Mouse (Mus musculus): ENCODE measurements around the gene AL732309.1.

DNA sequence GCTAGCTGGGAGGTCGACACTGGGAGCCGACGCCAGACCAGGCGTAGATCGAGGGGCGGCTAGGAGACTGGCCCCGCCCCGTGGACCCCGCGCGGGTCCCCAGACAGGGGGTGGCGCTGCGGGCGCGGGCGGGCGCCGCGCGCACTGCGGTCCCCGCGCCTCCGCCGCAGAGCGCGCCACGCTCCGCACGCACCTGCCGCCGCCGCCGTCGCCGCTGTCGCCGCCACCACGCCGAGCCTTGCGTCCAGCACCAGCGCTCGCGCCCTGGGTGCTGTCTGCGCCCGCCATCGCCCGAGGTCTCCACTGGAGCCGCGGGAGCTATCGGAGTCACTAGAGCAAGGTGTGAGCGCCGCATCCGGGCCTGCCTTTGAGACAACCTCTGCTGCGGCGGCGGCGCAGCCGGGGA lies 4.6 kb downstream of the AL732309.1 start, which contains the start of the genes Rnf208 and Cysrt1:
- TF ChIP-seq POLR2A (IDR thresholded peaks at IDR 0.05; ENCODE audit: borderline replicate concordance, extremely low read depth, low read depth, low read length) (no peak), CTCF (IDR thresholded peaks at IDR 0.05; ENCODE audit: insufficient read depth, low read length) (no peak)

All from lung, adult 2 months (tissue).